Mouse (Mus musculus): ENCODE results near the gene Dscam.

DNA sequence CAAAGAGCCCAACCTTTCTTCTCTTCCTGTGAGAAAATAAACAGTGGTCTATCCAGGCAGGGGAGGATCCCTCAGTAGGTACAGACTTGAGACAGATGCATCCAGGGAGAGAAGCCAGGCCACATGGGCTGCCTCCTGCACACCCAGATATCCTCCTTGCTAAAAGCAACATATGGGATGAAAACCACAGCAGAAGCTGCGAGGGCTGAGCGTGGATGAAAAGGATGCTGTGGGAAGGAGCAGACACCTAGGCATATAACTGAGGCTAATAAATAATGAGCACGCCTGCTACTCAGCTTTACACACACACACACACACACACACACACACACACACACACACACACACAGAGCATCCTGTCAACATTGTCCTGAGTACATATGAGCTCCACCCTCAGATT, 168.4 kb downstream of the Dscam start:
- TF ChIP-seq POLR2A (IDR thresholded peaks at IDR 0.05; ENCODE audit: borderline replicate concordance, extremely low read depth, insufficient read depth, insufficient read length, poor library complexity, severe bottlenecking) (no peak), CTCF (IDR thresholded peaks at IDR 0.05; ENCODE audit: borderline replicate concordance, extremely low read depth, insufficient read depth, insufficient read length) (no peak)
